Mouse (Mus musculus): Measurements from ENCODE around the gene Mrgprb8. TPM values are rescaled to one million over a fixed set of nuclear protein-coding genes. Genes with fewer than 3 reads are reported as not detected.
"Not testable (repeated sequence)": the region's sequence is repeated elsewhere in the genome, so short reads cannot be mapped to it uniquely, and the experiment has no call there.

Gene Mrgprb8
- polyA plus RNA-seq (2021) = not detected

GRCm38 (mm10) chr7:48388226-48388625 is at the start of gene Mrgprb8:
Gene Mrgprb8 (plus strand): TSS chr7:48388526.
- in situ Hi-C loops (cut with MboI; ENCODE audit: low pct_unique_long_range_greater_than_20kb) = no loop called here

GRCm38 (mm10) chr7:48435936-48436335 is 47.6 kb downstream of the Mrgprb8 start:
- CTCF ChIA-PET; ATAC-seq; DNase-seq (ENCODE audit: low read depth, low spot score); H3K27me3 ChIP-seq; in situ Hi-C loops (cut with MboI; ENCODE audit: low pct_unique_long_range_greater_than_20kb); POLR2A ChIA-PET: not testable (repeated sequence)

More at GRCm38 (mm10) chr7:48388226-48388625, at the start of gene Mrgprb8:
- TF ChIP-seq CTCF (IDR thresholded peaks at IDR 0.05) = no peak
- no peaks in the 10 kb centered on the region for H3K27me3 ChIP-seq
- DNase-seq (ENCODE audit: low read depth, low spot score) = no peak
- ChIA-PET CTCF (no interaction called here), POLR2A (no interaction called here)
- ATAC-seq = no peak

GRCm38 (mm10) chr7:48436581-48436980 is 48.3 kb downstream of the Mrgprb8 start:
- no peak for ATAC-seq
- ChIA-PET POLR2A (no interaction called here), CTCF (no interaction called here)
- DNase-seq (ENCODE audit: low read depth, low spot score) = no peak
- no peak for TF ChIP-seq CTCF (IDR thresholded peaks at IDR 0.05)
- in situ Hi-C loops (cut with MboI; ENCODE audit: low pct_unique_long_range_greater_than_20kb) = no loop called here
- no peaks in the 10 kb centered on the region for H3K27me3 ChIP-seq

Other genes starting within 250 kb of the Mrgprb8 start
- gene Mrgprb5, start 219.5 kb upstream of the Mrgprb8 start, polyA plus RNA-seq (2021) = not detected
- not detected for gene Mrgprb4, start 189.2 kb upstream of the Mrgprb8 start, polyA plus RNA-seq (2021)
- not detected for gene Mrgprb1, start 67.8 kb downstream of the Mrgprb8 start, polyA plus RNA-seq (2021)
- gene Mrgprx2, start 110.8 kb downstream of the Mrgprb8 start, polyA plus RNA-seq (2021) = not detected
- not detected for gene Mrgprb2, start 169.6 kb downstream of the Mrgprb8 start, polyA plus RNA-seq (2021)